Mouse (Mus musculus): ENCODE results near the gene Acot7.

- no peak for TF ChIP-seq CTCF (IDR thresholded peaks at IDR 0.05; ENCODE audit: low read depth, low read length)
- no peak for TF ChIP-seq POLR2A (IDR thresholded peaks at IDR 0.05; ENCODE audit: extremely low read depth, insufficient read depth, low read length)
These were observed 134.3 kb downstream of the Acot7 start for GRCm38 (mm10) chr4:152312186-152312585.
